In the genomic region with DNA sequence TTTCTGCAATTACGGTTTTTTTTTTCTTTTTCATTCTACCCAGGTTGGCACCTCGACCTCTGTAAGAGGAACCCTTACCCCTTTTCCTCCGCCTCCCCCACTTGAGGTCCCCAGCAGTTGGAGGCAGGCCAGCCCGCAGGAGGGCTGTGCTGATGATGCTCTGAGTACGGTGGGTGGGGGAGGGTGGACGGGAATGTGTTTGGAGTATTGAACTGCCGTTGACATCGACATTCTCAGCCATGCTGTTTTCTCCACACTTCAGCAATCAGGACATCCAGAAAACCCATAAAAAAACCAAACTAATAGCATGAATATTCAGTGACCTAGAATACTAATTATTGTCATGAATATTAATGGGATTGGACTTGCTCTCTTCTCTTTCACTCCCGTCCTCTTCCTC, we compare ENCODE assay signal across 8 mouse cellular contexts.
DNase-seq lines count a peak whose midpoint lies in the region; ATAC-seq lines count a peak whose summit lies in the region.

No protein-coding gene starts in this region.

- peak overlapping the region; percentile 43 for H3K4me2 ChIP-seq in forebrain, embryonic 14.5 days (ENCODE audit: low read length)
- peak overlapping the region; percentile 30; the same call in 1 of the 2 replicates for H3K4me2 ChIP-seq in neural tube, embryonic 14.5 days (ENCODE audit: low read depth, low read length)

- H3K9me3 ChIP-seq in forebrain, embryonic 14.5 days (replicated peaks; ENCODE audit: control insufficient read depth, low read length): no peaks in the 10 kb centered on the region
- H3K9me3 ChIP-seq in neural tube, embryonic 14.5 days (ENCODE audit: control insufficient read depth, low read length): no peaks in the 10 kb centered on the region

- no peak overlapping the region for H3K9ac ChIP-seq in forebrain, embryonic 14.5 days (ENCODE audit: low read length)
- H3K9ac ChIP-seq in neural tube, embryonic 14.5 days (replicated peaks; ENCODE audit: low read depth, low read length): no peak overlapping the region

- 2% methylated on average over 9 of the region's 9 CpGs for WGBS in forebrain, embryonic 14.5 days
- 2% methylated on average over 9 of the region's 9 CpGs for WGBS in neural tube, embryonic 14.5 days

- peak; percentile 78 for ATAC-seq in forebrain, embryonic 14.5 days
- peak; percentile 76 for ATAC-seq in neural tube, embryonic 14.5 days (ENCODE audit: low read depth)

- H3K4me3 ChIP-seq in forebrain, embryonic 14.5 days (ENCODE audit: low read depth, low read length): no peak overlapping the region
- no peak overlapping the region for H3K4me3 ChIP-seq in neural tube, embryonic 14.5 days (ENCODE audit: low read depth, low read length)

- H3K4me1 ChIP-seq in forebrain, embryonic 14.5 days (ENCODE audit: control insufficient read depth, insufficient read depth, low read length): peaks cover 15% of the 10 kb centered on the region
- H3K4me1 ChIP-seq in neural tube, embryonic 14.5 days (ENCODE audit: control insufficient read depth, insufficient read depth, low read length): peaks cover 19% of the 10 kb centered on the region

- H3K27ac ChIP-seq in forebrain, embryonic 14.5 days (ENCODE audit: low read depth, low read length): peak overlapping the region; percentile 69
- peak overlapping the region; percentile 56; the same call in 1 of the 2 replicates for H3K27ac ChIP-seq in neural tube, embryonic 14.5 days (ENCODE audit: low read depth, low read length)

- H3K36me3 ChIP-seq in forebrain, embryonic 14.5 days (ENCODE audit: control insufficient read depth, insufficient read depth, low read length): no peaks in the 10 kb centered on the region
- no peaks in the 10 kb centered on the region for H3K36me3 ChIP-seq in neural tube, embryonic 14.5 days (ENCODE audit: control insufficient read depth, insufficient read depth, low read length)

- H3K27me3 ChIP-seq in forebrain, embryonic 14.5 days (replicated peaks; ENCODE audit: control insufficient read depth, insufficient read depth, low read length): peaks cover 70% of the 10 kb centered on the region
- no peaks in the 10 kb centered on the region for H3K27me3 ChIP-seq in neural tube, embryonic 14.5 days (ENCODE audit: control insufficient read depth, insufficient read depth, low read length)

- DNase-seq in retina, embryonic 14.5 days (ENCODE audit: low spot score): peak; percentile 57
- DNase-seq in retina, postnatal 1 day: no peak
- DNase-seq in forebrain, embryonic 14.5 days (ENCODE audit: low spot score): peak; percentile 88
- peak; percentile 39 for DNase-seq in kidney, postnatal 10 days
- DNase-seq in adrenal gland, postnatal 25 days: no peak
- DNase-seq in urinary bladder, postnatal 10 days (ENCODE audit: low spot score): no peak
- no peak for DNase-seq in left cerebral cortex, adult 11 months (ENCODE audit: low spot score)

Comparison
In these comparisons a context has a peak if more than half of its experiments do, and no peak if none do; other contexts are left out.
1. DNase-seq: peak in retina, embryonic 14.5 days (single experiment), forebrain, embryonic 14.5 days (single experiment) and kidney, postnatal 10 days (single experiment); none in retina, postnatal 1 day (single experiment), adrenal gland, postnatal 25 days (single experiment), urinary bladder, postnatal 10 days (single experiment) and left cerebral cortex, adult 11 months (single experiment).